Mouse (Mus musculus) liver, embryonic 14.5 days (tissue): ENCODE data around the gene Rhpn2. TPM values are rescaled to one million over a fixed set of nuclear protein-coding genes. Genes with fewer than 3 reads are reported as not detected.
A peak's percentile ranks its signal among the peaks of the same experiment; 100 is the strongest.

Experiments used
- ATAC-seq: fragments of 200-750 bp; cut with Nextera tagmentation; 2 replicates; pipeline ENCODE4 v1.8.0; 2017; ENCODE audit warnings: moderate number of reproducible peaks, mild to moderate bottlenecking, moderate library complexity; ENCODE audit not compliant: insufficient read depth
- DNase-seq, 3 experiments: peaks; one replicate each; pipeline ENCODE4 v3.0.0-alpha.2; 2012 to 2013; ENCODE audit warnings: low read depth in 3 of 3, low spot score in 3 of 3
- H3K27ac ChIP-seq: fragments of 300-500 bp; sonication (generic); 2 replicates; pipeline ENCODE4 v1.5.1; 2014; ENCODE audit warnings: moderate library complexity, mild to moderate bottlenecking, control low read depth, inconsistent platforms
- H3K27me3 ChIP-seq: fragments of 300-500 bp; sonication (generic); 2 replicates; pipeline ENCODE4 v1.6.1; 2014; ENCODE audit warnings: mild to moderate bottlenecking, low read length, moderate library complexity; ENCODE audit not compliant: control insufficient read depth, insufficient read depth
- H3K36me3 ChIP-seq: fragments of 300-500 bp; sonication (generic); replicated peaks from 2 replicates; pipeline ENCODE4 v1.6.1; 2014; ENCODE audit warnings: low read depth; ENCODE audit not compliant: control insufficient read depth, insufficient read depth
- H3K4me1 ChIP-seq, 2 experiments: fragments of 200-500 bp in 1 of 2; fragments of 300-500 bp in 1 of 2; sonication (generic) in 1 of 2; replicated peaks; 2 replicates each; pipeline ENCODE4 v1.6.1; 2012 to 2014; ENCODE audit warnings: antibody characterized with exemption in 1 of 2, inconsistent platforms in 1 of 2, low read length in 1 of 2; ENCODE audit not compliant: control insufficient read depth in 2 of 2, insufficient read depth in 2 of 2
- H3K4me2 ChIP-seq: fragments of 300-500 bp; sonication (generic); 2 replicates; pipeline ENCODE4 v1.6.1; 2014; ENCODE audit warnings: low read depth, mild to moderate bottlenecking, control low read depth, moderate library complexity
- H3K4me3 ChIP-seq, 2 experiments: fragments of 200-500 bp in 1 of 2; fragments of 300-500 bp in 1 of 2; sonication (generic) in 1 of 2; 2 replicates each; pipeline ENCODE4 v1.5.1; 2012 to 2014; ENCODE audit warnings: low read depth in 2 of 2, low read length in 2 of 2, mild to moderate bottlenecking in 2 of 2, control low read depth in 1 of 2, inconsistent platforms in 1 of 2, moderate library complexity in 1 of 2; ENCODE audit not compliant: insufficient read depth in 1 of 2
- H3K9ac ChIP-seq: fragments of 300-500 bp; sonication (generic); replicated peaks from 2 replicates; pipeline ENCODE4 v1.6.1; 2014; ENCODE audit warnings: mild to moderate bottlenecking, control low read depth, moderate library complexity
- H3K9me3 ChIP-seq: fragments of 300-500 bp; sonication (generic); 2 replicates; pipeline ENCODE4 v1.6.1; 2016; ENCODE audit warnings: low read length, mixed read lengths; ENCODE audit not compliant: control insufficient read depth
- CTCF ChIP-seq: IDR thresholded peaks from 2 replicates; pipeline ENCODE4 v1.5.1; 2016; ENCODE audit warnings: antibody characterized with exemption, low read depth, control low read depth
- EP300 ChIP-seq: IDR thresholded peaks from 2 replicates; pipeline ENCODE4 v1.6.1; 2016; ENCODE audit warnings: antibody characterized with exemption, low read depth
- WGBS: fragments of 180-500 bp; shearing (Covaris S2); extraction: QIAGEN DNeasy Blood & Tissue Kit; methylation state at CpG from one replicate; pipeline ENCODE4 v1.1.7; 2014; ENCODE audit not compliant: insufficient replicate concordance; 5-methylcytosine and 5-hydroxymethylcytosine counted together
- polyA plus RNA-seq, 2 experiments: library from polyadenylated mRNA; depleted of rRNA in 1 of 2; stranded (reverse) in 1 of 2; unstranded in 1 of 2; fragments of >200 nt; fragmentation: Nextera tagmentation in 1 of 2; extraction: Ambion mirVana in 1 of 2; gene quantifications; 2 replicates each; pipeline versions ENCODE4 v1.2.1 to v1.2.3; 2012 to 2014

The Rhpn2 gene
- polyA plus RNA-seq (2012; rRNA removed), result 2.7 and 3.0 TPM in 2 replicates
- 2.8 and 4.1 TPM in 2 replicates for polyA plus RNA-seq (2014; fragmentation: Nextera tagmentation; extraction: Ambion mirVana)

- no peak for TF ChIP-seq EP300
- no peak; the same call in 1 of the 2 replicates for TF ChIP-seq CTCF
- ATAC-seq (peak; percentile 97), DNase-seq (peak; percentile 90 to 93 (median 92))
- Histone ChIP-seq H3K36me3 (no peaks in the 10 kb centered on the region), H3K9ac (peak within 1 kb of the TSS; percentile 25), H3K27me3 (peaks cover 37% of the 10 kb centered on the region), H3K9me3 (no peaks in the 10 kb centered on the region), H3K27ac (no peak within 1 kb of the TSS), H3K4me2 (peak within 1 kb of the TSS; percentile 78), H3K4me1 (peaks cover 0 to 4% of the 10 kb centered on the region in 2 experiments; a peak in 1 of 4 replicates), H3K4me3 (peak within 1 kb of the TSS; percentile 54 to 62)
- under 1% methylated on average over 50 of the region's 52 CpGs for WGBS
Observed at GRCm38 (mm10) chr7:35333692-35334526, at the start of gene Rhpn2. Gene Rhpn2 (plus strand): TSS chr7:35334170.

DNA sequence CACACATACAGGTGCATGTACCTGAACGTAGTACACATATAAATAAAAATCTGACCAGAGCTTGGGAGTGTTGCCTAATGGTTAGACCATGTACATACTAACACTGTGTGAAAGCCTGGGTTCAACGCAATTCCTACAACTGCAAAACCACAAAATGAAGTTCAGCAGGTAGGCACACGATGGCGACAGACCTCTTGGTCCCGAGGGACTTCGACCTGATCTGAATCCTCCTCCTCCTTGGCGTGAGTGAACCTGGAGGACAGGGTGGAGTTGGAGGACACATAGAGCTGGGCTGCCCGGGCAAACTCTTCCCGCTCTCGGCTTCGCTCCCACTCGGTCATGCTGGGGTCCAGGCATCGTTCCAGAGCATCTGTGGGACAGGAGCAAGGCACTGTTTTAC lies 40.5 kb upstream of the Rhpn2 start:
- WGBS, result 81% methylated on average over 13 of the region's 13 CpGs
- Histone ChIP-seq H3K4me3 (no peak overlapping the region), H3K9me3 (no peaks in the 10 kb centered on the region), H3K4me2 (no peak overlapping the region), H3K27me3 (no peaks in the 10 kb centered on the region), H3K36me3 (peaks cover 5% of the 10 kb centered on the region), H3K27ac (no peak overlapping the region), H3K4me1 (no peaks in the 10 kb centered on the region), H3K9ac (no peak overlapping the region)
- no peak for TF ChIP-seq CTCF
- no peak for TF ChIP-seq EP300
- no peak for DNase-seq
- ATAC-seq, result no peak

DNA sequence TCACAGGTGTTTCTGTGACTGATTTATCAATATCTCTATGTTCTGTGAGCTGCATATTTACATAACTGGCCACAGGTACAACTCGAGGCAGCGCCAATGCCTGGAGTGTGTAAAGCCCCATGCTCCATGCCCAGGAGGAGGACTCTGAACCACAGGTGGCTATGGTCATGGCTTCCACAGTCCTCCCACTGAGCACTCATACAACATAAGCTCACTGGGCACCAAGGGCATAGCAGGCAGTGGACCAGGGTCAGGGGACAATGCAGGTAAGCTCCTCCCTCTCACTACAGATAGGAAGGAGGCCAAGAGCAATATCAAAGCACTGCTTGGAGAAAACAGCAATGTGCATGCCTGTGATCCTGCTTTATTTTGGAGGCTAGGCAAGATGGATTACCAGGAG lies 38.3 kb upstream of the Rhpn2 start:
- no peak overlapping the region for H3K4me2 ChIP-seq
- 82% methylated on average over 2 of the region's 2 CpGs for whole genome bisulfite sequencing
- ATAC-seq (no peak), DNase-seq (no peak)
- H3K4me1 ChIP-seq, result no peaks in the 10 kb centered on the region
- H3K27ac ChIP-seq, result no peak overlapping the region
- no peak for TF ChIP-seq CTCF
- no peak for TF ChIP-seq EP300
- H3K9me3 ChIP-seq, result no peaks in the 10 kb centered on the region
- no peaks in the 10 kb centered on the region for H3K27me3 ChIP-seq
- H3K4me3 ChIP-seq, result no peak overlapping the region
- H3K36me3 ChIP-seq, result peaks cover 5% of the 10 kb centered on the region
- no peak overlapping the region for H3K9ac ChIP-seq

DNA sequence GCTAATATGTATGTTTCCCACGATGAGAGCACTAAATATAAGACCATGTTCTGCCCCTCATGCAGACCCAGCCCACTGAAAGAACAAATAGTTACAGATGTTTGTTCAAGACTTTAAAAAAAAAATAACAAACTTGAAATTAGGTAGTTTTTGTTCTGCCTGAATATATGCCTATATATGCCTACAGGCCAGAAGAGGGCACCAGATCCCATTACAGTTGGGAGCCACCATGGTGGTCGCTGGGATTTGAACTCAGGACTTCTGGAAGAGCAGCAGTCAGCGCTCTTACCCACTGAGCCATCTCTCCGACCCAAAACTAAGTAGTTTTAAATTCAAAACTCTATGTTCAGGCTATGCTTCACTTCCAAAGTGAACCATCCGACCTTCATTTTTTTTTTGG lies 36.1 kb upstream of the Rhpn2 start:
- Histone ChIP-seq H3K4me2 (no peak overlapping the region), H3K4me1 (no peaks in the 10 kb centered on the region), H3K27me3 (no peaks in the 10 kb centered on the region), H3K9me3 (no peaks in the 10 kb centered on the region), H3K36me3 (peaks cover 10% of the 10 kb centered on the region), H3K27ac (no peak overlapping the region), H3K4me3 (no peak overlapping the region), H3K9ac (no peak overlapping the region)
- ATAC-seq, result no peak
- TF ChIP-seq EP300 (no peak), CTCF (peak; percentile 27)
- WGBS, result 76% methylated on average over 5 of the region's 5 CpGs
- DNase-seq, result no peak

DNA sequence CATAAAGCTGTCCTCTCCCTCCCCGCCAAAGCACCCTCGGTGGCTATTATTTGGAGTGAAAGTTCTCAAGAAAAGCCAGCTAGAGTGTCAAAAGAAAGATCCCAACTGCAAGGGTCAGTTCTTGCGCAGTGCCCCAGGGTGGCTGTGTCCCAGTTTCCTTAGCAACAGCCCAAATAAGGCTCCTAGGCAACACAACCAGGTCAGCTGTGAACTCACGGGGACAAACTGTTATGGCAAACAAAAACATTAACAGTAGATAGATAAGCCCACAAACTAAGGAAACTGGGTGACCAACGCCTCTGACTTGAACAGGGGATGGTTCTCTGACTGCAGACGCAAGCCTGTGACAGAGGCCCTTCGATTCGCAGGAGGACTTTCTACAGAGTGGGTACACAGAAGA lies 34.3 kb upstream of the Rhpn2 start:
- H3K36me3 ChIP-seq, result peaks cover 8% of the 10 kb centered on the region
- no peak overlapping the region for H3K4me3 ChIP-seq
- H3K9me3 ChIP-seq, result no peaks in the 10 kb centered on the region
- TF ChIP-seq CTCF (no peak), EP300 (no peak)
- H3K4me2 ChIP-seq, result no peak overlapping the region
- 67% methylated on average over 8 of the region's 8 CpGs for WGBS
- ATAC-seq (no peak), DNase-seq (no peak)
- no peaks in the 10 kb centered on the region for H3K27me3 ChIP-seq
- H3K9ac ChIP-seq, result no peak overlapping the region
- no peaks in the 10 kb centered on the region for H3K4me1 ChIP-seq
- no peak overlapping the region for H3K27ac ChIP-seq
